Mouse (Mus musculus): Measurements from ENCODE around the gene Dzip1. TPM values are rescaled to one million over a fixed set of nuclear protein-coding genes. Genes with fewer than 3 reads are reported as not detected.

The Dzip1 gene
- total RNA-seq, 4 experiments from 2014 or later: 2.1 to 3.1 (median 2.5) TPM

DNA sequence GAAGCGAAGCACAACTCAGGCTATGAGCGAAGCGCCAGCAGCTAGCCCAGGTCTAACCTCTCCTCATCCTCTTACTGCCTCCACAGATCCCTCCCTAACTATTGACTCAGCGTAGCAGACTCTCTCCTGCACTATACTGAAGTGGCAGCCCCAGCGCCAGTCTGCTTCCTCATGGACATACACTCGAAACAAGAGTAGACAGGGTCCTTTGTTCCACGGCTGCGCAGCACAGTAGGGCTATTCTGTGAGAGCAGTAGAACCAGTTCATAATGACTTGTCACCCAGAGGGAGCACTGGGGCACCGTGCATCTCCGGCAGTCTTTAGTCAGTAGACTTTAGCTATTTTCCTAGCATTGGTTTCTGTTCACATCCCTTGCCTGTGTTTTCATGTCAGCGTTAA, 89.1 kb downstream of the Dzip1 start:
- no peak for DNase-seq (ENCODE audit: low spot score)

- no peak for DNase-seq (ENCODE audit: low spot score)
Measured at GRCm38 (mm10) chr14:118834313-118834712, 90.9 kb downstream of the Dzip1 start.

- no peak for DNase-seq (ENCODE audit: low spot score)
Measured at GRCm38 (mm10) chr14:118833241-118833640, 92.0 kb downstream of the Dzip1 start.

DNA sequence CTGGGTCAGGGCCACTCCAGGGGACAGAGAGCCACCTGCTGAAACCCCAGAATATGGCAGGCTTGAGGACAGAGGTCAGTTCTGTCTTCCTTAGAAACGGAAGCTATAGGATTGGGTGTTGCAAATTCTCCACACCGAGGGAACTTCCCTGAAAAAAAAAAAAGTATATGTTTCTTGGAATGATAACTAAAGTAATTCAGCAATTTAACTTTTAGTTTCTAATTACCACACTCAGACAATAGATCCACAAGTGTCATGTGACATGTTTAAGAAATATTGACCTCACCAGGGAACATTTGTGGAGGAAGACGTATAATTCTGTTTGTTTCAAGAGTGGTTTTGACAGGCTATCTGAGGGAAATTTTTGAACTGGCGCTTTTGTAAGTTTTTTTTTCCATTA, 93.7 kb downstream of the Dzip1 start:
- DNase-seq (ENCODE audit: low spot score): no peak

DNA sequence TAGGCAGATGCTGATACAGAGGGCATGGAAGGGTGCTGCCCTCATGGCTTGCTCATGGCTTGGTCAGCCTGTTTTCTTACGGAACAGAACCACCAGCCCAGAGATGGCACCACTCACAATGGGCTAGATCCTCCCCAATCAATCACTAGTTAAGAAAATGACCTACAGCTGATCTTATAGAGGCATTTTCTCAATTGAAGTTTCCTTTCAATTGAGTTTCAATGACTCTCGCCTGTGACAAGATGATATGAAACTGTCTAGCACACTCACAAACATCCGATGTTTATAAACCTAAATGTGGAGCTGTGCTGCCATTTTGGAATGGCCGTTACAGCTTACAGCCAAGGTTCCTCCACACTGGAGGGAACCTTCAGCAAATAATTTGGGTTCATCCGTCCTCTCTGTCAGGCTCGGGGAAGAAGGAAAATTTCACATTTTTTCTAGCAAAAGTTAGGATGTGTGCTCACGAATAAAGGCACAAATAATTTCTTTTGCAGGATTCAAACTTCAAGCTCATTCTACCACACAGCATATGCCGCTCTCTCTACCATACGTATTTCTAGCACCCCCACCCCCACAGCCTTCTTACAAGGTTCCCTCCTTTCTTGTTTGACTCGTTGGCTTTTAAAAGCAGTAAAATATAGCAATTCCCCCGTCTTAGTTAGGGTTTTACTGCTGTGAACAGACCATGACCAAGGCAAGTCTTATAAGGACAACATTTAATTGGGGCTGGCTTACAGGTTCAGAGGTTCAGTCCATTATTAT, 95.7 kb downstream of the Dzip1 start:
- no peak for DNase-seq (ENCODE audit: low spot score)

- no peak for DNase-seq (ENCODE audit: low spot score)
Measured at GRCm38 (mm10) chr14:118827283-118827904, 97.9 kb downstream of the Dzip1 start.

DNA sequence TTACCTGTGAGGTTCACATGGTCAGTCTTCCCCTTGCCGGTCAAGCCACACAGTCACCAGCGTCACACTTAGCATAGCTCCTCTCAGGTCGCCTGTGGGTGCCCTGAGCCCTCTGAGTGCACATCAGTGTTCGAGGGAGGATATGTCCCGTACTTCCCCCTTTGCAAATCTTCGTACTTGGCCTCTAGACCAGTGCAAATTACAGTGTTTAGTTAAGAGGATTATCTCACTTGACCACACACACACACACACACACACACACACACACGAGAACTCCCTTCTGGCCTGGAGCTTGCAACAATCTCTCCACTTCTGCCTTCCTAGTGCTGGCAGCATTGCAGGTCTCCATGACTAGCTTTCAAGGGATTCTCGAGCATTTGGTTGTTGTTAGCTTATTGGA, 98.9 kb downstream of the Dzip1 start:
- DNase-seq (ENCODE audit: low spot score): no peak

Other genes starting within 250 kb of the Dzip1 start
- 1 to 10 TPM; 7.4 to 9.9 (median 8.5) TPM for gene Abcc4, start 219.2 kb downstream of the Dzip1 start, total RNA-seq (2022)
- gene Cldn10, start 137.6 kb downstream of the Dzip1 start, total RNA-seq (2022): under 1 TPM in 2 of 4 experiments, not detected in 2; 0.16 to 0.23 TPM
- gene Dnajc3, start 12.5 kb upstream of the Dzip1 start, total RNA-seq (2022): 10 to 100 TPM; 25.5 to 33.5 (median 28.4) TPM
- gene Uggt2, start 174.0 kb upstream of the Dzip1 start, total RNA-seq (2022): 1 to 10 TPM; 6.8 to 9.6 (median 7.5) TPM
- not detected for gene Hs6st3, start 212.9 kb upstream of the Dzip1 start, total RNA-seq (2022)

All from heart, adult 8-10 months (tissue).